Mouse (Mus musculus): Measurements from ENCODE around the gene Lenep. TPM values are rescaled to one million over a fixed set of nuclear protein-coding genes. Genes with fewer than 3 reads are reported as not detected.

Lenep gene
- polyA plus RNA-seq, 1 experiment from 2014 or later: 0.68 TPM

DNA sequence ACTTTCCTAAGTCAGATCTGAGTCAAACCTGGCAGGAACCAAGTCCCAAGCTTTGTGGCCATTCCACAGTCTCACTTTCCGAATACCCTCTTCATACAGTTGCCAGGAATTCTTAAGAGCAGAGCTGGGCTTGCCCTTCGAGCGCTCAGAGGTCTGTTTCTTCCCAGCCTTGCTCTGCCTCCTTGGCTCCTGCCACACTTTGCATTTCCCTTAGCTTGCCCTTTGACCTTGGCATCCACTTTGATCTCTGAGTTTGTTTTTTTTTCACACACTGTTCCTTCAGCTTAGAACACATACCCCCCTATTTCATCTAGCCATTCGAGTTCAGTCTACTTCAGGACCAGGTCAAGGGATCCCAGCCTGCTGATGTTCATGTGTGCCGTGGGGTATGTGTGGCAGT, 51.3 kb downstream of the Lenep start:
- Histone ChIP-seq H3K27me3 (ENCODE audit: low read depth, poor library complexity, severe bottlenecking) (peaks cover 71% of the 10 kb centered on the region), H3K27ac (replicated peaks) (no peak overlapping the region), H3K4me3 (no peak overlapping the region), H3K9me3 (replicated peaks) (no peaks in the 10 kb centered on the region), H3K4me1 (peaks cover 43% of the 10 kb centered on the region), H3K36me3 (0 out of 2 replicates have a peak, but pooled peaks cover 6% of the 10 kb centered on the region)
- WGBS: 71% methylated on average over 5 of the region's 5 CpGs
- DNase-seq (ENCODE audit: low spot score): no peak

Other genes starting within 250 kb of the Lenep start
- 6.3 and 10.6 TPM in 2 replicates for gene Hcn3, start 242.6 kb downstream of the Lenep start, polyA plus RNA-seq (2016; fragmentation: Nextera tagmentation; extraction: Ambion mirVana)
- 33.8 and 34.0 TPM in 2 replicates for gene Clk2, start 238.0 kb downstream of the Lenep start, polyA plus RNA-seq (2016; fragmentation: Nextera tagmentation; extraction: Ambion mirVana)
- gene Scamp3, start 225.3 kb downstream of the Lenep start, polyA plus RNA-seq (2016; fragmentation: Nextera tagmentation; extraction: Ambion mirVana): 99.2 and 104 TPM in 2 replicates
- gene Fam189b, start 219.7 kb downstream of the Lenep start, polyA plus RNA-seq (2016; fragmentation: Nextera tagmentation; extraction: Ambion mirVana): 31.0 and 35.0 TPM in 2 replicates
- gene Gba, start 199.9 kb downstream of the Lenep start, polyA plus RNA-seq (2016; fragmentation: Nextera tagmentation; extraction: Ambion mirVana): 37.1 and 41.5 TPM in 2 replicates
- 82.2 and 108 TPM in 2 replicates for gene Thbs3, start 187.6 kb downstream of the Lenep start, polyA plus RNA-seq (2016; fragmentation: Nextera tagmentation; extraction: Ambion mirVana)
- gene Mtx1, start 175.7 kb downstream of the Lenep start, polyA plus RNA-seq (2016; fragmentation: Nextera tagmentation; extraction: Ambion mirVana): 238 TPM in 2 replicates
- gene Muc1, start 173.7 kb downstream of the Lenep start, polyA plus RNA-seq (2016; fragmentation: Nextera tagmentation; extraction: Ambion mirVana): 1.8 and 3.4 TPM in 2 replicates
- 268 and 282 TPM in 2 replicates for gene Krtcap2, start 156.8 kb downstream of the Lenep start, polyA plus RNA-seq (2016; fragmentation: Nextera tagmentation; extraction: Ambion mirVana)
- gene Trim46, start 156.5 kb downstream of the Lenep start, polyA plus RNA-seq (2016; fragmentation: Nextera tagmentation; extraction: Ambion mirVana): 5.7 and 11.5 TPM in 2 replicates
- gene Dpm3, start 143.4 kb downstream of the Lenep start, polyA plus RNA-seq (2016; fragmentation: Nextera tagmentation; extraction: Ambion mirVana): 94.9 and 101 TPM in 2 replicates
- gene Slc50a1, start 132.2 kb downstream of the Lenep start, polyA plus RNA-seq (2016; fragmentation: Nextera tagmentation; extraction: Ambion mirVana): 29.8 and 34.3 TPM in 2 replicates
- 11.8 TPM in 2 replicates for gene Efna1, start 121.7 kb downstream of the Lenep start, polyA plus RNA-seq (2016; fragmentation: Nextera tagmentation; extraction: Ambion mirVana)
- 3.9 and 7.0 TPM in 2 replicates for gene Efna3, start 79.8 kb downstream of the Lenep start, polyA plus RNA-seq (2016; fragmentation: Nextera tagmentation; extraction: Ambion mirVana)
- gene Efna4, start 64.8 kb downstream of the Lenep start, polyA plus RNA-seq (2016; fragmentation: Nextera tagmentation; extraction: Ambion mirVana): 20.5 and 21.9 TPM in 2 replicates
- 30.5 and 34.9 TPM in 2 replicates for gene Adam15, start 52.8 kb downstream of the Lenep start, polyA plus RNA-seq (2016; fragmentation: Nextera tagmentation; extraction: Ambion mirVana)
- gene Dcst2, start 40.8 kb downstream of the Lenep start, polyA plus RNA-seq (2016; fragmentation: Nextera tagmentation; extraction: Ambion mirVana): 0.11 and 0.12 TPM in 2 replicates
- gene Dcst1, start 37.5 kb downstream of the Lenep start, polyA plus RNA-seq (2016; fragmentation: Nextera tagmentation; extraction: Ambion mirVana): 0.11 and 0.20 TPM in 2 replicates
- gene Zbtb7b, start 8.0 kb downstream of the Lenep start, polyA plus RNA-seq (2016; fragmentation: Nextera tagmentation; extraction: Ambion mirVana): 0.39 and 0.83 TPM in 2 replicates
- 27.9 and 34.2 TPM in 2 replicates for gene Flad1, start 9.1 kb upstream of the Lenep start, polyA plus RNA-seq (2016; fragmentation: Nextera tagmentation; extraction: Ambion mirVana)
- 540 and 645 TPM in 2 replicates for gene Cks1b, start 15.6 kb upstream of the Lenep start, polyA plus RNA-seq (2016; fragmentation: Nextera tagmentation; extraction: Ambion mirVana)
- gene Shc1, start 15.7 kb upstream of the Lenep start, polyA plus RNA-seq (2016; fragmentation: Nextera tagmentation; extraction: Ambion mirVana): 51.8 TPM in 2 replicates
- gene Pygo2, start 27.4 kb upstream of the Lenep start, polyA plus RNA-seq (2016; fragmentation: Nextera tagmentation; extraction: Ambion mirVana): 41.9 and 43.3 TPM in 2 replicates
- 18.6 and 19.9 TPM in 2 replicates for gene Pbxip1, start 33.9 kb upstream of the Lenep start, polyA plus RNA-seq (2016; fragmentation: Nextera tagmentation; extraction: Ambion mirVana)
- 79.0 and 79.2 TPM in 2 replicates for gene Pmvk, start 51.7 kb upstream of the Lenep start, polyA plus RNA-seq (2016; fragmentation: Nextera tagmentation; extraction: Ambion mirVana)
- 0.68 and 1.1 TPM in 2 replicates for gene Kcnn3, start 117.4 kb upstream of the Lenep start, polyA plus RNA-seq (2016; fragmentation: Nextera tagmentation; extraction: Ambion mirVana)